Mouse (Mus musculus) Muller cell, postnatal 12 days (primary cell): ENCODE data around the gene Slc25a22.
"Not testable (repeated sequence)": the region's sequence is repeated elsewhere in the genome, so short reads cannot be mapped to it uniquely, and the experiment has no call there.

Experiments
- DNase-seq: peaks from one replicate; pipeline ENCODE4 v3.0.0-alpha.2; 2015; ENCODE audit errors: inconsistent ontology term

The Slc25a22 gene

DNA sequence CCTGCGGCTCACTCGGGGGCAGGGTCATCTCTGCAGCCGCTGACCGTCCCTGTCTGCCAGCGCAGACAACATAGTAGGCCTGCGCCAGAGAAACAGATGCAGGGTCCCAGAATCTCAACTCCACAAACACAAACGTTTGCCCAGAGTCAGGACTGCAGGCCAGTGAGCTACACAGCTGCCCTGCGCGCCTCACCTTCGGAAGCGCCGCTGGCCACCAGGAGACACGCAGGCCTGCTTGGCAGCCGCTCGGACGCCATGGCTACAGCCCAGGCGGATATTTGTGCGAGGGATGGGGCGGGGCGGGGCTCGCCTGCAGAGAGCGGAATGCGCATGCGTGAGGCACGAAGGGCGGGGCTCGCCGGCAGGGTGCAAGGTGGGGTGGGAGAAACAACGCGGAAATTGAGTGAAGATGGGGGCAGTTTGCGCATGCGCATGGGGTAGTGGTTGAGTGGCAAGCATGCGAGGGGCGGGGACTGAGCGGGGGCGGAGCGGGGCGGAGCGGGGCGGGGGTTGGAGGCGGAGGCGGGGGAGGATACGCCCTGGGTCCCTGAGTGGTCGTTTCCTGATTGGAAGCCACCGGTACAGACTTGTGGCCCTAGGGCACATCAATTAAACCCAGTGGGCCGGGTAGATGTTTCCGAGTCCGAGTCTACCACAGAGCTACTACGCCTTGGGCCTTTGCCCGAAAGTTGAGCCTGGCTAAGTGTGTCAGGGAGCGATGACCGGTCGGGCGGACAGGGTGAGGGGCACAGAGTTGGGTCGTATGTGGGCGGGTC, 23.7 kb downstream of the Slc25a22 start, which contains the start of gene Gatd1:
Gene Gatd1, minus strand, starts transcription at position 328 of the 776 bp plus-strand sequence.
- DNase-seq: peak; percentile 98

- DNase-seq: peak; percentile 27
Observed at GRCm38 (mm10) chr7:141413331-141413730, 24.4 kb downstream of the Slc25a22 start.

DNA sequence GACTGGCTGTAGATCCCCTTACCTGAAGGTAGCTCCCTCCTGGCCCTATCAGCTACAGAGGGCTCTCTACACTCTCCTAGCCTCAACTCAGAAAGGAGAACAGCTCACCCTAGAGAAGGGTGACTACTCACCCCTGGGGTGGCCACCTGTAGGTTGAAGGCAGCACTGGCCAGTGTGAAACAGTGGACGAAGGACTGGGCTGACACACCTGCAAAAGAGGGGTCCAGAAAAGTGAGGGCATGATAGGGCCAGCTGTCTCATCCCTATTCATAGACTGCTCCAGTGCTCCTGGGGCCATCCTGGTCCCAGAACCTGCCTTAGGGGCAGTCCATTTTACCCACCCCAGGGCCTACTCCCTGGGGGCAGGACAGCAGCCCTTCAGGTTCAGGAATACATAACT, 26.0 kb downstream of the Slc25a22 start:
- no peak for DNase-seq

- no peak for DNase-seq
Observed at GRCm38 (mm10) chr7:141410631-141411030, 27.1 kb downstream of the Slc25a22 start.

- peak; percentile 76 for DNase-seq
Observed at GRCm38 (mm10) chr7:141408833-141409232, 28.9 kb downstream of the Slc25a22 start.

- not testable (repeated sequence) for DNase-seq
Observed at GRCm38 (mm10) chr7:141407670-141408069, 30.0 kb downstream of the Slc25a22 start.

- DNase-seq: no peak
Observed at GRCm38 (mm10) chr7:141405466-141405865, 32.2 kb downstream of the Slc25a22 start.

DNA sequence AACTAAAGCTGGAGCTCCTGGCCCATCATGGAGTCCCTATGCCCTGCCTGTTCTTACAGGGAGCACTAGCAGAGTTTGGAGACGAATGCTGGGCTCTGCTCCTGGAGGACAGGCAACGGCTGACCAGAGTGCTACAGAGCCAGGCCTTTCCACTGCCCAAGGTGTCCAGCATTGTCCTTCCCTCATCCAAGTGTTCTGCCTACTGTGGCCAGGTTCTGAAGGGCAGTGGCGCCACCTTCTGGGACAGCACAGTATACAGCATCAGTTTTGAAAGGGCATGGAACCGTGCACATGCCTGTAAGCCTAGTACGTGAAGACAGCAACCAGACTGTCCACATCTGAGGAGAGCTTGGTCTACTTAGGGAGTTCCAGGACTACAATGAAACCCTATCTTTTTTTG, 34.4 kb downstream of the Slc25a22 start:
- peak; percentile 60 for DNase-seq

DNA sequence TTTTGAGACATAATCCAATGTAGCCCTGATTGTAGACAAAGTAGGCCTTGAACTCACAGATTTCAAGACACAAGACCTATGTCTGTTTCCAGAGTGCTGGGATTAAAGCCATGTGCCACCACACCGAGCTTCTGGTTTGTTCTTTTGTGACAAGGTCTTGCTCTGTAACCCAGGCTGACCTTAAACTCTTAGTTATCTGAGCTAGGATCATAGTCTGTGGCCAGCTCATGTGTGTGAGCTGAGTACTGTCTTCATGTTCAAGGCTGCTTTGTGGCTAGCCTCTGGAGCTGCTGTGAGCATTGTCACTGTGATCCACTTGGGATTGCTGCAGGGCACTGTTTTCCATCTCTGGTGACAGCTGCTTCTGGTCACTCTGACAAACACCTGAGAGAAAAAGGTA, 42.3 kb downstream of the Slc25a22 start:
- DNase-seq: no peak

- peak; percentile 65 for DNase-seq
Observed at GRCm38 (mm10) chr7:141394771-141395170, 42.9 kb downstream of the Slc25a22 start.

- DNase-seq: no peak
Observed at GRCm38 (mm10) chr7:141394158-141394557, 43.5 kb downstream of the Slc25a22 start.

GRCm38 (mm10) chr7:141392552-141393222, 45.0 kb downstream of the Slc25a22 start:
- DNase-seq: peak; percentile 75

- DNase-seq: peak; percentile 94
Observed at GRCm38 (mm10) chr7:141391625-141392551, 45.8 kb downstream of the Slc25a22 start, which contains the start of gene Taldo1. Gene Taldo1, plus strand, starts transcription at chr7:141392199.

GRCm38 (mm10) chr7:141390326-141391259, 47.1 kb downstream of the Slc25a22 start:
- no peak for DNase-seq

- no peak for DNase-seq
Observed at GRCm38 (mm10) chr7:141388487-141389109, 49.1 kb downstream of the Slc25a22 start.

DNA sequence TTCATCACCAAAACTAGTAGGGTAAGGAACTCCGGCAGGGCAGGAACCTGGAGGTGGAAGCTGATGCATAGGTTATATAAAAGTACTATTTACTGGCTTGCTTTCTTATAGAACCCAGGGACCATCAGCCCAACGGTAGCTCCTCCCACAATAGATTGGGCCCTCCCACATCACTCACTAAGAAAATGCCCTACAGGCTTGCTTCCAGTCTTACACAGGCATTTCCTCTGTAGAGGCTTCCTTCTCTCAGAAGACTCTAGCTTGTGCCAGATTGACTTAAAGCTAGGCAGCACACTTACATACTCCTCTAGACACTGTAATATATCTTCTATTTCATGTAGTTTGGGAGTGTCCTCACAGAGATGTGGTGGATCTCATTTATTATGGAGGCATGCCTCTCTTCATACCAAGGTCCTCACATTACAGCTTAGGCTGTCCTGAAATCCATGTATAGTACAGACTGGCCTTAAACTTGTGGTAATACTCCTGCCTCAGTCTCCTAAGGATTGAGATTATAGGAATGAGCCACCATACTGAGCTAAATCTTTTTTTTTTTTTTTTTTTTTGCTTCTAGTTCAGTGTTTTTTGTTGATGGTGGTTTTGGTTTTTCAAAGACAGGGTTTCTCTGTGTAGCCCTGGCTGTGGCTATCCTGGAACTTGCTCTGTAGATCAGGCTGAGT, 49.7 kb downstream of the Slc25a22 start:
- DNase-seq: no peak

DNA sequence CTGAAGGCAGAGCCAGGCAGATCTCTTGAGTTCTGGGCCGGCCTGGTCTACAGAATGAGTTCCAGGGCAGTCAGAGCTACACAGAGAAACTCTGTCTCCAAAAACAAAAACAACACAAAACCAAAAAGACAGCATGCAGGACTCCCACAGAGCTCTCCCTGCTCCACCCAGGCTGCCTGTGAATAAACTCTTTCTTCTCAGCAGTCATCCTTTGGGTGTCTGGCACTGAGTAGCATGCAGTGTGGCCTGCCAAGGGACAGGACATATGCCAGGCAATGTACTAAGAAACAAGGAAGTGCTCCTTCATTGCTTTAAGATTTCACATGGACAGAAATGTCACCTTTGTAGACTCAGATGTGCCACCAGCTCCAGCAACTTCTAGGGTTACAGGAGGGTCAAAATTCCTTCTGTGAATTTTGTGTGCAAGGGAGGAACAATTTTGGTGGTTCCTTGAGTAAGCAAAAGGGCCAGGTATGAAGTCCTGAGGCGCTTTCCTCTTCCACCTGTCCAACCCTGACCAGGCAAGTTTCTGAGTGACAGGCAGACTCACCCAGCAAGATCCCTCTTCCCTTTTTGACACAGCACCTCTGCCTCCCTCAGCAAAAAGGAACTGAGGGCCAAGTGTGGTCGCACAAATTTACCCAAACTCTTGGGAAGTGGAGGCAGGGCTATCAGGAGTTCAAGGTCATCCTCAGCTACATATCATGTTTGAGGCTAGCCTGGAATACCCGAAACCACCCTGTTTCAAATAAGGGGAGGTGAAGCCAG, 56.4 kb downstream of the Slc25a22 start:
- peak; percentile 16 for DNase-seq
